Mouse (Mus musculus) frontal cortex, adult (tissue): ENCODE measurements around the gene Arid2.

Experiments used
- ATAC-seq: cut with Nextera tagmentation; 2 replicates; pipeline ENCODE4 v1.9.2; 2017; ENCODE audit warnings: mild to moderate bottlenecking, moderate library complexity, mixed read lengths; ENCODE audit not compliant: low TSS enrichment

Arid2 gene

DNA sequence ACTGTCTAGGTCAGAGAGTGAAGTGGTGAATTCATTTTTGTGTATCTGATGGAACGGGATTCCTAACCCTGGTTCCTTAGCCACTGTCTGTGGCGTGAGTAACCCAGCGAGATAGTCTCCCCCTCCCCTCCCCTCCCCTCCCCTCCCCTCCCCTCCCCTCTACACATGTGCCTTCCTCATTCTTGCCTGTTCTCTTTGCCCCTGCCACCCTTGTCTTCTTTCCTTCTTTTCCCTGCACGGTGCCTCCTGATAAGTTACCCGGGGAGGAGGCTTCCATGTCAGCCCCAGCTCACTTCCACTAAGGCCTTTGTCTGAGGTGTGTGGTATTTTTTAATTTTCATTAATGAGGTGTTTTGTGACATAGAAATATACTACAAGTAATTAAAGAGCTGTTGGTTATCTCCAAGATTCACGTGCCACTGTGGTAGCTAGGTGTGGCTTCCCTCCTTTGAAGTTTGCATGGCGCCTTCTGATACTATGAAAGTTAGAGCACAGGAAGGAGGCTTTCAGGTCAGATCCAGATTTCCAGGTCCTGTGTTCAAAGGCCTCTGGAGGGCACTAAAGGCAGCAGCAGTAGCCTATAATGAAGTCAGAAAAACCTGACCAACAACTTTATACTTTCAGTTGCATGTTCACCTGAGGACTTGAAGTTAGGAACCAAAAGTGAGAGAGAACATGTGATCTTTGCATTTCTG, 57.4 kb downstream of the Arid2 start:
- no peak for ATAC-seq

DNA sequence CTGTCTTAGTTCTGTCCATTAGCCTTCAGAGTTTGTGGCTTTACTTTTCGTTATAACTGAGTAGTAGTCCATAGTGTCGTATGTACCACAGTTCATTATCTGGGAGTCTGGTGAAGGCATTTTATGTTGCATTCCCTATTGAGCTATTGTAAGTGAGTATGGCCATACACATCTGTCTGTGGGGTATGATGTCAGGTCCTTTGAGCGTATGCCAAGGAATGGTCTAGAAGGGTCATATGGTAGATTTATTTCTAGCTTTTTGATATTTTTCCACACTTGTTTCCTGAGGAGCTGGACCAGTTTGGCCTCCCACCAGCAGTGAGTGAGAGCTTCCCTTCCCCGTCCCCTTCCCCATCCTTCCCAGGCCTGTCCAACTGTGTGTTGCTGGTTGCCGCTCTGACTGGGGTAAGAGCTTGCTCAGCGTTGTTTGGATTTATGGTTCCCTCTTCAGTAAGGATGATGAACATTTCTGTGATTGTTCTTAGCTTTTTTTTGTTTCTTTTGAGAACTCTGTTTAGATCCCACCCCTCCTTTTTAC, 58.1 kb downstream of the Arid2 start:
- ATAC-seq, result no peak

DNA sequence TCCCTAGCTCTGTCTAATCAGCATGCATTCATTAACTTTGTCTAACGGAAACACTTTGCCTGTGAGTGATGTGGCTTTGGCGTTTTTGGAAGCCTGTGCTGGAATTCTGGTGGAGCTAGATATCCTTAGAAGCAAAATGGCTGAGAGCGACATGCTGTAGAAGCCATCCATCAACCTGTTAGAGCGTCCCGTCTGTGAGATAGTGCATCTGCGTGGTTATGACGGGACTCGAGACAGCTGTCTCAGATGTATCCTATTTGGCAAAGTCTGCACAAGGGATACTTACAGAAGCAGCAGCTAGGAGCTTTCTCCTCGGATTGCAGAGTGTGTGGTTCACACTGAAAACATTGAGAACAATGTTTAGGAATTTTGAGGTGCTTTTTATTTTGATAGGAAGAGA, 64.1 kb downstream of the Arid2 start:
- no peak for ATAC-seq

DNA sequence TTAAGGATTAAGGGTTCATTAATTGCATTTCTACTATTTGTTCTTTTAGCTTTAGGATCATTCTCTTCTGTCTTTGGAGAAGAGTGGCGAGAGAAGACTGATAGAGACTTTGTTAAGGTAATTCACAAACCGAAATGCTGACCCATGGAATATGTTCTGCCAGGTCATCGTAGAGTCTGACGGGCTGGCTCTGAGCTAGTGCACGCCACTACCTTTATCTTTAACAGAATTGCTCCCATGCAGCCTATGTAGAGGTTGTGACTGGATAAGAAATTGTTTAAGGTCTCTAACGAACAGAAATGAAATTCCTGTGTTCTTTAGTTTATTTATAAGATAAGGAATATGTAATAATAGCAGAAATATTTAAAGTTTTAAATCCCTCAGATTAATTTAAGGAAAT, 71.6 kb downstream of the Arid2 start:
- ATAC-seq, result no peak

DNA sequence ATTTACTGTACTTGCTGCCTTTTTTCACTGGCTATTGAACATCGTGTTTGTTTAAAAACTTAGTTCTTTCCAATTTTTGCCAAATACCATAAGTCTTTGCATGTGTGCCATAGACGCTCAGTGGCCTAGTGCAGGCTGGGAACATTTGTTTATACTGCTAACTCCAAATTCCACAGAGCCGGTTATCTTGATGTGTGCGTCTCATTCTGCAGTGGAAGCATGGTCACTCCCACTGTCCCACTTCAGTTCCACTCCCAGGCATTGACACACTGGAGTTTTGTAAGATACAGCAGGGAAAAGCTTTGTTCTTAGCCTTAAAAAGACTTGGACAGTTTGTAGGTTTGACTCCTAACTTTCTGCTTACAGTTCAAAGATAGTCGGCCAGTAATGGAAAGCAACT, 73.3 kb downstream of the Arid2 start:
- no peak for ATAC-seq

DNA sequence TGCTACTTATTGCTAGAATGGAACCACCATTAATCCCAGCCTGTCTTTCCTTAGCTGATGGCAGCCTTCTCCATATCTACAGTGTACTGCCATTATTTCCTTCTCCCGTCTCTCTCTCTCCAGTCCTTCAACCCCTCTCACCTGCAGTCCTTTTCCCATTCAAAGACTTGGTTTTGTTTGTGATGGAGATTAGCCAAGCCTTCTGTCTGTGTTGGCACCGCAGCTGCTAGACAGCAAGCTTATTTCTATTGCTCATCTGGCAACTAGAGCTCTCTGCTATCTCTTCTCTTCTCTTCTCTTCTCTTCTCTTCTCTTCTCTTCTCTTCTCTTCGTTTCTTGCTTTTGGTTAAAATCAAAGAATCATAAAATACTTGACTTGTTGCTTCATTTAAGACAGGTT, 78.0 kb downstream of the Arid2 start:
- ATAC-seq, result no peak

DNA sequence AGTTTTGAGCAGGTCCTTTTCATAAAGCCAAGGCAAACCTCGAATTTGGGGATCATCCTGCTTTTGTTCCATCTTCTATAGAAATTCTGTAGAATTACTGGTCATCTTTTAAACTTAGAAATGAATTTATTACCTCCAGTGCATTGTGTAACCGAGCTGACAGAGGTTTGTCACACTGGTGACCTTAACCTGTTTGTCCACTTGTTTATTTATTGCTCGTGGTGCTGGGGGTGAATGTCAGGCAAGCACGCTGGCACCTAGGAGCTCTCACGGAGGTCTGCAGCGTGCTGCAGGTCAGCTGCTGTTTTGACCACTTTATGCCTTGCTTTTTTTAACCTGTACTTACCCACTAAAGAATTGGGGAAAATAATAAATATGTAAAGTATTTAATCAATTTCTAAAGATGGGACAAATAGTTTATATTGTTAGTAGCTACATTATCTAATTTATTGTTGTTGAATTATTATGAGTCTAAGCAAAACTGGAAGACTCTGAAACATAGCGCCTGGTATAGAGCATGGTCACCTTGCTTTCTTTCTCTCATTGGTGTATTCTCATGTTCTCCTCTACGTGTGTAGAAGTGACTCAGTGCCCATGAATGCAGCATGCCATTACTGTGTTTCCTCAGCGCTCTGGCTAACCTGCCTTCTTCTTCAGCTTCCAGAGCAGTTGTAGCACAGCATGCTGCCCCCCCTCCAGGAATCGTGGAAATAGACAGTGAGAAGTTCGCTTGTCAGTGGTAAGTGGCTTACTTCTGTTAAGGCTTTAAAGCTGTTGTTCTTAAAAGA, 79.1 kb downstream of the Arid2 start:
- ATAC-seq, result no peak

DNA sequence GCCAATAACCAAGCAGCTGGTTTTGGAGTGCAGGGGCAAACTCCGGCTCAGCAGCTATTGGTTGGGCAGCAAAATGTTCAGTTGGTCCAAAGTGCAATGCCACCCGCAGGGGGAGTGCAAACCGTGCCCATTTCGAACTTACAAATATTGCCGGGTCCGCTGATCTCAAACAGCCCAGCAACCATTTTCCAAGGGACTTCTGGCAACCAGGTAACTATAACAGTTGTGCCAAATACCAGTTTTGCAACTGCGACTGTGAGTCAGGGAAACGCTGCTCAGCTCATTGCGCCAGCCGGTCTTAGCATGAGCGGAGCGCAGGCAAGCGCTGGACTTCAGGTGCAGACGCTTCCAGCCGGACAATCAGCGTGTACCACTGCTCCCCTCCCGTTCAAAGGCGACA, 84.0 kb downstream of the Arid2 start:
- no peak for ATAC-seq

DNA sequence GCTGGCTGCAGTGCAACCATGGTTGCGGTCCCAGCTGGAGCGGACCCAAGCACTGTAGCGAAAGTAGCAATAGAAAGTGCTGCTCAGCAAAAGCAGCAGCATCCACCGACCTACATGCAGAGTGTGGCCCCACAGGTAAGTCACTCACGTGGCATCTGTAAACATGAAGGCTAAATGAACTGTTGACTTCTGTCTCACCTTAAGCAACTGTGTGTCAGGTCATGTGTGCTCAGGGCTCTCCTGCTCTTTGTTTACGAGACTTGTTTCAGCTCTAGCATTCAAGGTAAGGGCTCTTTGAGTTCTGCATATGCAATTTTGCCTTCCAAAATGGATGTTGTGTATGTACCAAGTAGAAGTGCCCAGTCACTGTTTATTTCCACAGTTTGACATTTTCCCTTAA, 85.3 kb downstream of the Arid2 start:
- ATAC-seq, result no peak

DNA sequence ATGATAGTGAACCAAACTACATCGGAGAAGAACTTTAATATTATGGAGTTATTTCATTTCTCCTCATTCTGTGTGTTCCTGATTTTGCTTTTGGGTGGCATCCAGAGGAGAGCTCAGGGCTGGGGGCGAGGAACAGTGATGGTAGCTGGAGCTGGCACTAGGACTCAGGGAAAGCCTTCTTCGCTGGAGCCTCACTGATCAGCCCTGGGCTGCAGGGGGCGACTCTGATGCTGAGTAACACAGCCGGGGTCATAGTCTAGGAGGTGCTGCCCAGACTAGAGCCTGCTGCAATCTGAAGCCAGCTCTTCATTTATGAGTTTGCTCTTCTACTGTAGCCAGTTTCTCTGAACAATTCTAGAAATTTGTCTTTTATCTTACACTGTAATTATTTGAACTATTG, 85.8 kb downstream of the Arid2 start:
- ATAC-seq, result no peak

DNA sequence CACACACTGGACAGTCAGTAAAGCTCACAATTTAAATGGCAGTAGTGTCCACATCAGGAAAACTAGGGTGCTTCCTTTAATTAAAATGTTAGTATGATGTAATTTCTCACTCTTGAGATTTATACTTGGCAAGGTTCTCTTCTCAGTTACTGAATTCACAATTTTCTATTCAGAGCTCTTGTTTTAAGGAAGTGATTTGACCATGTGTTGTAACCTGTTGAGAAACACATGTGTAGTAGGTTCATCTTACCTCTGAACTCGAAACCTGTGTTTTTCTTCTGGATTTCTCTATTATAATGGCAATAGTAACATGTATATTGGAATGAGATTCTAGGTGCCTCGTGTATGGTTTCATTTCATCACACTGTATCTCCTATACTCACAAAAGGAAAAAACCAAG, 88.9 kb downstream of the Arid2 start:
- ATAC-seq, result no peak

DNA sequence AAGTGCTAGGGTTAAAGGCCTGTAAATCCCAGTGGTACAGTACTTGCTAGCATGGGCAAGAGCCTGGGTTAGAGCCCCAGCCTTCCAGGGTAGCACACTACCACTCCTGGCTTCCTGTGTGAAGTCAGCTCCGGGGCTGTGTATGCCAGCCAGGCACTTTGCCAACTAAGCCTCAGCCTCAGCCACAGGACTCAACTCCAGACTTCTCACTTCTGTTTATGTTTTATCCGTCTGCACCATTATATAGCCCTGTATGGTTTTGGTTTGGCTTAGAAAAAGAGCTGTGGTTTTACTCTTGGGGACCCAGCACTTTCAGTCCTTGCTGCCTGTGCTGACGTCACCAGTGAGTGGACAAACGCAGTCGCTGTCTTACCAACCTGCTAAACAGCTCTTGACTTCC, 89.9 kb downstream of the Arid2 start:
- no peak for ATAC-seq

DNA sequence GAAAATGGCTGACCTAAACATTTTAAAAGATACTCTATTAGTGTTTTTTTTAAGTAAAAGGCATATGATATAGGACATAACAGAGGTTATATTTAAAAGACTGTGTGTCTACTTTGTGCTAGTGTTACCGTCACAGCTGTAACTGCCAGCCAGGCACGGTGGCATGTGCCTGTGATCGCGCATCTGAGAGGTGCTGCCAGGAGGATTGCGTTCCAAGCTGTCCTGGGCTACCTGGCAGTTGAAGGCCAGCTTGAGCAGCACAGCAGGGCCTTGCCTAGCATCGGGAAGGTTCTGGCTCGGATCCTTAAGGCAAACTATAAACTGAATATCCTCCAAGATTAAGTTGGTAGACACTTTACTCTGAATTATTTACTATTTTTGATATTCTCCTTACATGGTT, 90.4 kb downstream of the Arid2 start:
- ATAC-seq, result no peak

DNA sequence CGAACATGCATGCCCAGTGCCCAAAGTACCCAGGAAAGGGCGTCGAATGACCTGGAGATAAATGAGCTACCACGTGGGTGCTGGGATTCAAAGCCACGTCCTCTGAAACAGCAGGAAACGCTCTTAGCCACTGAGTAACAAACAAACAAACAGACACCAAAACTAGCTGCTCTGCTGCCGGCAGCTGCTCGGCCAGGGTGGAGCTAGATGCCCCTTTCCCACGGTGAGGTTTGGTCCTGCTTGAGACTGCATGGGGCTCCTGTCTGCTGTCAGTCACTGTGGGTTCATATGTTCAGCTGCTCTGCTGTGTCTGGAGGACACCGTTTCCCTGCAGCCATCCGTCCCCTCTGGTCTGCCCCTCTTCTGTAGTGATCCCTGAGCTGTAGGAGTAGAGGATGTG, 94.9 kb downstream of the Arid2 start:
- no peak for ATAC-seq

DNA sequence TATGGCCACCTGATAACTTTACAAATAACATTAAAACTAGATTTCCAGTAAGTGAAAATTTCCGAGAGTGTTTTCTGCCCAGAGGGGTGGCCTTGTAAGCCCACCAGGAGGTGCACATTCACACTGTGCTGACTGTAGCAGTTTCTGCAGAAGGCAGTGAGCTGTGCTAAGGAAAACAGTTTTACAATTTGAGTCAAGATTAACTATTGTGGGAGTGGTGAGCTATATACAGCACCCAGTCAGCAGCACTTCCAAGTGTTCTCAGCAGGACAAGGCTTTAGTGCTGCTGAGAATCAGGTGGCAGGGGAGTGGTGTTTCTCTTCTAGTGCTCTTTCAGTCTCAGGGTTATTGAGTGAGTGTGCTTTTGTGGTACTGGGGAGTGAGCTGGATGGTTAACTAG, 101.2 kb downstream of the Arid2 start:
- peak; percentile 95 for ATAC-seq

DNA sequence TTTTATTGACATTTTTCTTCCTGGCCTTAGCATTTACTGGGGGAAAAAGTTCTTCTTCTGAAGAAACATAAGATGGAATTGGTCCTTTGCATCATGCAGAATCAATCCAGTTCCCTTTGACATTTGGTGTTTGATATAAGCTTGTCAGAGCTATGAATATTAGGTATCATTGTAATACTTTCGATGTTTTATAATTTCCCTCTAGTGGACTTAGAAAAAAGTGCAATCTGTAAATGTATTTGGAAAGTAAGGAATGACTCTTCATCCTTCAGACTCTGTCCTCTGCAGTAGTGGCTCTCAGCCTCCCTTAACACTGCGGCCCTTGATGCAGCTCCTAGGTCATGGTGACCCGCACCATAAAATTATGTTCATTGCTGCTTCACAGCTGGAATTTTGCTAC, 105.6 kb downstream of the Arid2 start:
- ATAC-seq, result no peak

DNA sequence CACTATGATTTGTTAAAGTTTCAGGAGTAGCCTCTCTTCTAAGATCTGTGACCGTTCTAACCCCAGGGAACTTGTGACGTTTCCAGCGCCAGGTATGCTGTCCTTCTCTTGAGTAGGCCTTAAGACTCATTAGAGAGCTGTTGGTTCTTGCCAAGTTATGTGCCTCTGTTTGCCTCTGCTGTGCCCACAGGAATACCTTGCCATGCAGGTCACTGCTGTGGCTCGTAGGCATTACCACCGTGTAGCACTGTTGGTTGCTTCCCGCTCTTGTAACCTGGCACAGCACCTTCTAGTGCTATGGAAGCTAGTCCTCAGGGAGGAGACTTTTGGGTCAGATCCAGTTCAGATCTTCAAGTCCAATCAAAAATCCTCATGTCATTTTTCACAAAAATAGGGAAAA, 107.8 kb downstream of the Arid2 start:
- no peak for ATAC-seq

DNA sequence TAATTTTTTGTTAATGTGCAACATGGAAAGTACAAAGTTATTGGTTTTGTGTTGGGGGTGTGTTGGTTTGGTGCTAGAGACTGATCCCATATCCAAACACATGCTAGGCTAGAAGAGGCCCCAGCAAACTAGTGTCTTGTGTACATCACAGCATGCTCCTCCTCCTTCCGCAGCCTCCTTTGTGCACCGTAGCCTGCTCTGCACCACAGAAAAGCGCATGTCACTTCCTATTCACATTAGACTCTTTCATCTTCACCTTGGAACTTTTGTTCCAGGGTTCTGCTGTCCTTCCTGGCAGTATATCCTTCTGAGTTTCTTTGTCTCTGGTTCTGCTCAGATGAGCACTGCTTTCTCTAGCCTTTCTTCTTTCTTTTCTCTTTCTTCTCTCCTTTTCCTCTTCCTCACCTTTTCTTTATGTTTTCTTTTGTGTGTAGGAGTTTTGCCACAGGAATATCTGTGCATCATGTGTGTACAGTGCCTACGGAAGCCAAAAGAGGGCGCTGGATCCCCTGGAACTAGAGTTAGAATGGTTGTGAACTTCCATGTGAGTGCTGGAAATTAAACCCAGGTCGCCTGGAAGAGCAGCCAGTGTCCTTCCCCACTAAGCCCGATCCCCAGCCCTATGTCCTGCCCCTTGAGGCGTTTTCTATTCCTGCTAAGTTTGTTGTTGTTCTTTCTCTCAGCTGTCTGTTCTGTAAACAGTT, 109.5 kb downstream of the Arid2 start:
- no peak for ATAC-seq

DNA sequence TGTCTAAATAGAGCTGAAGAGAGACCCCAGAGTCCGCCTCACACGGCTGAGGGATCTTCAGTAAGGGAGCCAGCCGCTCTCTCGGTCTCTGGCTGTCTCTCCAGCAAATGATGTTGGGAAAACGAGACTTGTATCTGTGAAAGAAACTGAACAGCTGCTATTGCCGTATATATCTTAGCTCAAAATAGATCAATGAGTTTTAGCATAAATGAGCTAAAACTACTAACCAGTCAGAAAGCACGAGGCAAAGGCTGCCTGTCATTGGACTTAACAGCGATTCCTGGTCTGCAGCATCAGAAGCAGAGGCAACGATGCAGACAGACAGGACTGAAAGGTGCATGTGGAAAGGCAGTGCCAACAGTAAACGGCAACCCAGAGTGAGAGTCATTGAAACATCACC, 111.0 kb downstream of the Arid2 start:
- ATAC-seq, result peak; percentile 84

DNA sequence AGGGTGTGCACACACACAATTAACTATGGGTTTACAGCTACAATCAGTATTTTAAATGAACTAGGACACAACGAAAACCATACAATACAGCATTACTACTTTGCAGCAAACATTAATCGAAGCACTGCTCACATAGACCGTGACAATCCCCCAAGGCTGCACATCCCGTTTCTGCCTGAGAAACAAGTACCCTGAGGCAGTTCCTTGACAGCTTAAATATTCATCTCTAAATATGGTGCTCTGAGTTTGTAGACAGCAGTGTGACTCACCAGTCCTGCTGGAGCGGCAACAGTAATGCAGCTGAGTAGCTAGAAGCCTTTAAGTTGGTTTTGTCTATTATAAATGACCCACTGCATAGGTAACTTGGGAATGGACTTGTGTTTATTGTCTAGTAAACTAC, 118.2 kb downstream of the Arid2 start:
- peak; percentile 89 for ATAC-seq

DNA sequence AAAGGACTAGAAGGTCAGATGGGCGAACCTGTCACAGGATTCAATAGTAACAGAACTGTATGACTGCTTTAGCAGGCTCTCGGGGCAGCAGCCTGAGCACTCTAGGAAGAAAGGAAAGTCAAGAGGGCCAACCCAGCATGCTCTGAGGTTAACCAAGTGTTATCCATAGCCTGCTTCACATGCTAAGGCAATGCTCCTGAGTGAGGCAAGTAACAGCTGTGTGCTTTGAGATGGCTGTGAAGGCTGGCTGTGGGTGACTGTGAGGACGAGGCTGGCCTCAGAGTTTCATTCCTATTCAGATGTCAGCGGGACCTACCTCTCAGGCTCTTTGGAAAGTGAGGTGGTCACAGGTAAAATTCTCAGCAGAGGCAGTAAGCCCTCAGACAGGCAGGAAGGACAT, 118.9 kb downstream of the Arid2 start:
- ATAC-seq, result no peak

DNA sequence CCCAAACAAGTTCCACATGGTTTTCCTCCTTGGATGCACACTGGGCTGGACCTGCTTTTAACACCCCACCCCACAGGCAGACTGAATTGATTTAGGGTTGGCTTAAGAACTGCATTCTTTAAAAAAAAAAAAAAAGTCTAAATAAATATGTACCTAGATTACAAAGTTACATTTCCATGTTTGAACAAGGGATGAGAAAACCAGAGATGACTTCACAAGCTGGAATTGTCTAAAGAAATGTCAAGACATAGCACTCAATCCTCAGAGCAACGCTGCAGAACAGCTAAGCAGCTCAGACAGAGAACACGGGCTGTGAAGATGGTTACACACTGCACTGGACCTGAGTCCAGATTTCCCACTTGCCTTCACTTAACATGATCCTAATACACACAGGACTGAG, 119.8 kb downstream of the Arid2 start:
- no peak for ATAC-seq

DNA sequence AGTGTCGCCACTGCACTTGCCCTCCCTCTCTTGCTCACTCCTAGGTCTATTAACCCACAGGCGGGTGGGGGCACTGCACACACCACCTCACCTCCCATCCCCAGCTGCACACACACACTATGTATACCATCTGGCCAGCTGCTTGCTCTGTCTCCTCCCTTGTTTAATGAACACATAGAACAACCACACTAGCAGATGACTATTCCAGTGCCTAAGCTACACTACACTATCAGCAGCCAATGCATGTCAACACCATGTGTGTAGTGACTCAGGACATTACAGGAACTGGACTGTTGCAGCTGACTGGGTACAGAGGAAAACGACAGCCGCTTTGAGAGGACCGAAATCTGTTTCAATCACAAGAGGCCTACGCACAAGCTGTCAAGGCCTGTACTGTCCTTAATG, 121.4 kb downstream of the Arid2 start:
- ATAC-seq, result peak; percentile 84; the same call in 1 of the 2 replicates
